Mouse (Mus musculus): Measurements from ENCODE around the gene Nos3. TPM values are rescaled to one million over a fixed set of nuclear protein-coding genes. Genes with fewer than 3 reads are reported as not detected.

Nos3 gene
- polyA plus RNA-seq, 1 experiment from 2014 or later: 21.5 TPM

- Histone ChIP-seq H3K9me3 (replicated peaks; ENCODE audit: control insufficient read depth, low read length) (no peaks in the 10 kb centered on the region), H3K36me3 (ENCODE audit: control insufficient read depth, insufficient read depth, low read length) (no peaks in the 10 kb centered on the region), H3K27ac (ENCODE audit: low read depth, low read length) (0 out of 2 replicates have a peak overlapping the region, but pooled peaks have one; percentile 98), H3K4me2 (peak overlapping the region; percentile 92), H3K4me3 (ENCODE audit: low read depth, low read length) (peak overlapping the region; percentile 82), H3K4me1 (ENCODE audit: control insufficient read depth, insufficient read depth, low read length) (peaks cover 68% of the 10 kb centered on the region), H3K9ac (ENCODE audit: low read depth, low read length) (peak overlapping the region; percentile 94; the same call in 1 of the 2 replicates), H3K27me3 (ENCODE audit: control insufficient read depth, insufficient read depth, low read length) (peaks cover 7% of the 10 kb centered on the region)
- under 1% methylated on average over 38 of the region's 41 CpGs for WGBS (ENCODE audit: insufficient replicate concordance)
- ATAC-seq (replicated peaks; ENCODE audit: insufficient number of reproducible peaks, low FRiP score, low TSS enrichment): no peak
Measured at GRCm38 (mm10) chr5:24348128-24348527, 16.5 kb upstream of the Nos3 start.

GRCm38 (mm10) chr5:24348546-24348945 is 16.1 kb upstream of the Nos3 start:
- Histone ChIP-seq H3K27ac (ENCODE audit: low read depth, low read length) (peak overlapping the region; percentile 98), H3K9ac (ENCODE audit: low read depth, low read length) (peak overlapping the region; percentile 94), H3K9me3 (replicated peaks; ENCODE audit: control insufficient read depth, low read length) (no peaks in the 10 kb centered on the region), H3K4me1 (ENCODE audit: control insufficient read depth, insufficient read depth, low read length) (peaks cover 66% of the 10 kb centered on the region), H3K27me3 (ENCODE audit: control insufficient read depth, insufficient read depth, low read length) (peaks cover 7% of the 10 kb centered on the region), H3K4me2 (peak overlapping the region; percentile 92), H3K4me3 (ENCODE audit: low read depth, low read length) (peak overlapping the region; percentile 82), H3K36me3 (ENCODE audit: control insufficient read depth, insufficient read depth, low read length) (no peaks in the 10 kb centered on the region)
- WGBS (ENCODE audit: insufficient replicate concordance): under 1% methylated on average over 29 of the region's 30 CpGs
- peak; percentile 13; the same call in 1 of the 2 replicates for ATAC-seq (replicated peaks; ENCODE audit: insufficient number of reproducible peaks, low FRiP score, low TSS enrichment)

GRCm38 (mm10) chr5:24350073-24350472 is 14.5 kb upstream of the Nos3 start:
- peaks cover 63% of the 10 kb centered on the region for H3K4me1 ChIP-seq (ENCODE audit: control insufficient read depth, insufficient read depth, low read length)
- H3K36me3 ChIP-seq (ENCODE audit: control insufficient read depth, insufficient read depth, low read length): no peaks in the 10 kb centered on the region
- no peak for ATAC-seq (replicated peaks; ENCODE audit: insufficient number of reproducible peaks, low FRiP score, low TSS enrichment)
- H3K4me2 ChIP-seq: peak overlapping the region; percentile 92
- H3K4me3 ChIP-seq (ENCODE audit: low read depth, low read length): peak overlapping the region; percentile 82
- H3K9me3 ChIP-seq (replicated peaks; ENCODE audit: control insufficient read depth, low read length): no peaks in the 10 kb centered on the region
- peak overlapping the region; percentile 98 for H3K27ac ChIP-seq (ENCODE audit: low read depth, low read length)
- WGBS (ENCODE audit: insufficient replicate concordance): 22% methylated on average over 3 of the region's 3 CpGs
- peak overlapping the region; percentile 94 for H3K9ac ChIP-seq (ENCODE audit: low read depth, low read length)
- H3K27me3 ChIP-seq (ENCODE audit: control insufficient read depth, insufficient read depth, low read length): peaks cover 7% of the 10 kb centered on the region

DNA sequence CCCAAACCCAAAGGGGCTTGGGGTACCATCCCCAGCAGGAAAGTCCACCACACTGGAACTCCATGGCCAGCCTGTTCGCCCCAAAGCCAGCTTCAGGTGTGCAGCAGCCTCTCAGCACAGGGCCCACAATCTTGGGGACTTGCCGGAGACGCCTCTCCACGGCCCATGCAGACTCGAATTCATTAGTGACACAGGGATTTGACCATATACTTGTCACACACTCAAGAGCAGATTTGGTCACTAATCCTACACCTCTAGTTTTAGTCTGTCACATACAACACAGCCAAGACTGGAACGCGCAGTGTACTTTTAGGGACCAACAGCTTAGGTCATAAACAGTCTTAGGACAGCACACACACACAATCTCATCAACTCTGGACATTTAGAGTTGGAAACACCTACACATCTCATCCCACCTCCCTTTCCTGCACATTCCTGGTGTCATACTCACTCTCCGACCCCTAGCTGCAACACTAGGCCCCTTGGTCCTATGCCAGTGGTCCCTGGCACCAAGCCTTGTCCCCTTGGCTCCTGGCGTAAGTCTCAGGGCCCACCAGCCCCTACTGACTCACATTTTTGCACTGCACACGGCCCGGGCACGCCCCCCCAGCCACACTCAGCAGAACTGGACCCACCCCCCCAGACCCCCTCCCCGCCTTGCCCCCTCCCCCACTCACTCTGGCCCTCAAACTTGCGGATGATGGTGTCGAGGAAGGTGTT is 13.9 kb upstream of the Nos3 start:
- Histone ChIP-seq H3K4me2 (peak overlapping the region; percentile 92), H3K27me3 (ENCODE audit: control insufficient read depth, insufficient read depth, low read length) (peaks cover 7% of the 10 kb centered on the region), H3K27ac (ENCODE audit: low read depth, low read length) (peak overlapping the region; percentile 98), H3K9ac (ENCODE audit: low read depth, low read length) (peak overlapping the region; percentile 94), H3K4me3 (ENCODE audit: low read depth, low read length) (peak overlapping the region; percentile 82), H3K36me3 (ENCODE audit: control insufficient read depth, insufficient read depth, low read length) (no peaks in the 10 kb centered on the region), H3K9me3 (replicated peaks; ENCODE audit: control insufficient read depth, low read length) (no peaks in the 10 kb centered on the region), H3K4me1 (ENCODE audit: control insufficient read depth, insufficient read depth, low read length) (peaks cover 57% of the 10 kb centered on the region)
- ATAC-seq (replicated peaks; ENCODE audit: insufficient number of reproducible peaks, low FRiP score, low TSS enrichment): no peak
- 23% methylated on average over 15 of the region's 15 CpGs for WGBS (ENCODE audit: insufficient replicate concordance)

- Histone ChIP-seq H3K9me3 (replicated peaks; ENCODE audit: control insufficient read depth, low read length) (no peaks in the 10 kb centered on the region), H3K4me3 (ENCODE audit: low read depth, low read length) (peak within 1 kb of the TSS; percentile 82), H3K4me2 (peak within 1 kb of the TSS; percentile 92), H3K9ac (ENCODE audit: low read depth, low read length) (peak within 1 kb of the TSS; percentile 94), H3K27ac (ENCODE audit: low read depth, low read length) (peak within 1 kb of the TSS; percentile 98), H3K27me3 (ENCODE audit: control insufficient read depth, insufficient read depth, low read length) (peaks cover 7% of the 10 kb centered on the region), H3K36me3 (ENCODE audit: control insufficient read depth, insufficient read depth, low read length) (no peaks in the 10 kb centered on the region), H3K4me1 (ENCODE audit: control insufficient read depth, insufficient read depth, low read length) (peaks cover 57% of the 10 kb centered on the region)
- ATAC-seq (replicated peaks; ENCODE audit: insufficient number of reproducible peaks, low FRiP score, low TSS enrichment): 0 out of 2 replicates have a peak, but pooled peaks have one; percentile 5
- under 1% methylated on average over 34 of the region's 53 CpGs for WGBS (ENCODE audit: insufficient replicate concordance)
Measured at GRCm38 (mm10) chr5:24351278-24351677, 13.3 kb upstream of the Nos3 start, which contains the start of gene Kcnh2. Gene Kcnh2, minus strand, starts transcription at chr5:24351604.

GRCm38 (mm10) chr5:24351701-24352171 is 12.9 kb upstream of the Nos3 start:
- peak overlapping the region; percentile 98 for H3K27ac ChIP-seq (ENCODE audit: low read depth, low read length)
- H3K4me1 ChIP-seq (ENCODE audit: control insufficient read depth, insufficient read depth, low read length): peaks cover 57% of the 10 kb centered on the region
- H3K9ac ChIP-seq (ENCODE audit: low read depth, low read length): peak overlapping the region; percentile 94
- WGBS (ENCODE audit: insufficient replicate concordance): 1% methylated on average over 41 of the region's 41 CpGs
- peak overlapping the region; percentile 82 for H3K4me3 ChIP-seq (ENCODE audit: low read depth, low read length)
- peak; percentile 64 for ATAC-seq (replicated peaks; ENCODE audit: insufficient number of reproducible peaks, low FRiP score, low TSS enrichment)
- H3K4me2 ChIP-seq: peak overlapping the region; percentile 92
- no peaks in the 10 kb centered on the region for H3K9me3 ChIP-seq (replicated peaks; ENCODE audit: control insufficient read depth, low read length)
- no peaks in the 10 kb centered on the region for H3K36me3 ChIP-seq (ENCODE audit: control insufficient read depth, insufficient read depth, low read length)
- peaks cover 7% of the 10 kb centered on the region for H3K27me3 ChIP-seq (ENCODE audit: control insufficient read depth, insufficient read depth, low read length)

DNA sequence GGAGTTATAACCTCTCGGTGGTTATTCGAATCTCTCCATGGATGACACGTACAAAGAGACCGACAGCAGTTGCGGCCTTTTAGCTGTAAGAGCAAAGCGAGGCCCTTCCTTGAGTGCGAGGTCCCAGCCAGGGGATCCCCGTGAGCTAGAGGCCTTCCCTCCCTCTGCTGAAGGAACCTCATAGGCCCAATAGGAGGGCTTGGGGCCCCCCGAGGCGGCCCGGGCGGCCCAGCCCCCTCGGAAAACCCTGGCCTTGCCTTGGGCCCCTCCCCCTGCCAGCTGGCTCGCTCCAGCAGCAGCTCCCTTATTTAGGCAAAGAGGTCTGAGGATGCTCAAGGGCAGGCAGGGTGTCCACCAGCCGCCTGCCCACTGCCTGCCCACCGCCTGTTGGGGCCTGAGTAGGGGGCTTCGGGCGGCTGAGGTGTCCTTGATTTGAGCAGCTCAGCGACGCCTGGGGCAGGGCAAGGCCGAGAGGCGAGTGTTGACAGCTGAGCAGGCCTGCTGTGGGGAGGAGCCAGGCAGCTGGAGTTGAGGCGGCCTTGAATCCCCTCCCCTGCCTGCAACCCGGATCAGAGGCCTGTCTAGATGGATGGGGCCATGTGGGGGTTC is 12.3 kb upstream of the Nos3 start:
- WGBS (ENCODE audit: insufficient replicate concordance): under 1% methylated on average over 24 of the region's 24 CpGs
- Histone ChIP-seq H3K4me3 (ENCODE audit: low read depth, low read length) (peak overlapping the region; percentile 82), H3K9me3 (replicated peaks; ENCODE audit: control insufficient read depth, low read length) (no peaks in the 10 kb centered on the region), H3K4me1 (ENCODE audit: control insufficient read depth, insufficient read depth, low read length) (peaks cover 51% of the 10 kb centered on the region), H3K4me2 (peak overlapping the region; percentile 92), H3K27me3 (ENCODE audit: control insufficient read depth, insufficient read depth, low read length) (peaks cover 7% of the 10 kb centered on the region), H3K36me3 (ENCODE audit: control insufficient read depth, insufficient read depth, low read length) (no peaks in the 10 kb centered on the region), H3K9ac (ENCODE audit: low read depth, low read length) (peak overlapping the region; percentile 94), H3K27ac (ENCODE audit: low read depth, low read length) (peak overlapping the region; percentile 98)
- peak; percentile 80 for ATAC-seq (replicated peaks; ENCODE audit: insufficient number of reproducible peaks, low FRiP score, low TSS enrichment)

DNA sequence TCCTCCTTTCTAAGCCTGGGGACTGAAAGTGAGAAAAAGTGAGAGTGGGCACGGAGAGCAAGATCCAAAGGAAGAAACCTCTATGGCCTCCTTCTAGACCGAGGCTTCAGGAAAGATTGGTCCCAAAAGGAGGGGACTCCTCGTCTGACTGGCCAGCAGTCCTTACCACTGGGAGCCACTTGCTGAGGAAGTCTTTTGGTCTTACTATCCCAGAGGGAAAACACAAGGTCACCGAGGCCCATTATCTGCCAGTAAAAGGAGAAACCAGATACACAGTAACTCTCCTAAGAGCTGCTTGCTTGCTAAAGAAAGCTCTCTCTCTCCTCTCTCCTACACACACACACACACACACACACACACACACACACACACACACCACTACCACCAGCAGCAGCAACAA is 11.3 kb upstream of the Nos3 start:
- ATAC-seq (replicated peaks; ENCODE audit: insufficient number of reproducible peaks, low FRiP score, low TSS enrichment): no peak
- peak overlapping the region; percentile 82 for H3K4me3 ChIP-seq (ENCODE audit: low read depth, low read length)
- H3K9ac ChIP-seq (ENCODE audit: low read depth, low read length): peak overlapping the region; percentile 68
- peaks cover 41% of the 10 kb centered on the region for H3K4me1 ChIP-seq (ENCODE audit: control insufficient read depth, insufficient read depth, low read length)
- H3K9me3 ChIP-seq (replicated peaks; ENCODE audit: control insufficient read depth, low read length): no peaks in the 10 kb centered on the region
- peak overlapping the region; percentile 92 for H3K4me2 ChIP-seq
- H3K27ac ChIP-seq (ENCODE audit: low read depth, low read length): peak overlapping the region; percentile 98
- peaks cover 7% of the 10 kb centered on the region for H3K27me3 ChIP-seq (ENCODE audit: control insufficient read depth, insufficient read depth, low read length)
- H3K36me3 ChIP-seq (ENCODE audit: control insufficient read depth, insufficient read depth, low read length): no peaks in the 10 kb centered on the region
- 12% methylated on average over 4 of the region's 4 CpGs for WGBS (ENCODE audit: insufficient replicate concordance)

All from heart, embryonic 11.5 days (tissue).